Mouse (Mus musculus): ENCODE results near the gene Piwil1. TPM values are rescaled to one million over a fixed set of nuclear protein-coding genes. Genes with fewer than 3 reads are reported as not detected.

Gene Piwil1
- total RNA-seq (2015; ENCODE audit: low replicate concordance), result not detected in 2 replicates
- not detected in 2 replicates for total RNA-seq (2017; ENCODE audit: low replicate concordance)

GRCm38 (mm10) chr5:128702224-128702623 is at the start of gene Piwil1:
TSS of gene Piwil1 (plus strand) at chr5:128702524.
- ATAC-seq (replicated peaks; ENCODE audit: low FRiP score, poor library complexity, severe bottlenecking), result no peak

GRCm38 (mm10) chr5:128656496-128657135 is 45.7 kb upstream of the Piwil1 start:
- no peak for ATAC-seq (replicated peaks; ENCODE audit: low FRiP score, poor library complexity, severe bottlenecking)

- no peak for ATAC-seq (replicated peaks; ENCODE audit: low FRiP score, poor library complexity, severe bottlenecking)
Observed at GRCm38 (mm10) chr5:128660101-128660500, 42.2 kb upstream of the Piwil1 start.

- ATAC-seq (replicated peaks; ENCODE audit: low FRiP score, poor library complexity, severe bottlenecking), result no peak
Observed at GRCm38 (mm10) chr5:128662881-128663280, 39.4 kb upstream of the Piwil1 start.

DNA sequence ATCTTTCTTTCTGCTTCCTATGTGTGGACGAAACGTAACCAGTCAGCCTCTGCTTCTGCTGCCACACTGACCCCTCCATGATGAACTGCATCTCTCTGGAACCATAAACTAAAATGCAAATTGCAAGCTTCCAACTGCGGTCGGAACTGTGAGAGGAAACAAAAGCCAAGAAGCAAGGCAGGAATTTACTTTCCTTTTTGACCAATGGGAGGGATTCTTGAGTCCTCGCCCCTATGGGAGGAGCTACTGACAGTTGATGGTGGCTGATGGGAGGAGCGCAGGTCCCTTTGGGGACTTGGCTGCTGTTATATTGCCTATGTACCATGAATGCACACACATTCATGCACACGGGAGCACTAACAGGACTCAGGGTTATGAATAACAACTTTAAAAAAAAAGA is 38.3 kb upstream of the Piwil1 start:
- no peak for ATAC-seq (replicated peaks; ENCODE audit: low FRiP score, poor library complexity, severe bottlenecking)

- no peak for ATAC-seq (replicated peaks; ENCODE audit: low FRiP score, poor library complexity, severe bottlenecking)
Observed at GRCm38 (mm10) chr5:128665045-128665444, 37.3 kb upstream of the Piwil1 start.

- no peak for ATAC-seq (replicated peaks; ENCODE audit: low FRiP score, poor library complexity, severe bottlenecking)
Observed at GRCm38 (mm10) chr5:128667303-128667702, 35.0 kb upstream of the Piwil1 start.

GRCm38 (mm10) chr5:128674124-128674523 is 28.2 kb upstream of the Piwil1 start:
- ATAC-seq (replicated peaks; ENCODE audit: low FRiP score, poor library complexity, severe bottlenecking), result no peak

GRCm38 (mm10) chr5:128677373-128677772 is 25.0 kb upstream of the Piwil1 start:
- no peak for ATAC-seq (replicated peaks; ENCODE audit: low FRiP score, poor library complexity, severe bottlenecking)

DNA sequence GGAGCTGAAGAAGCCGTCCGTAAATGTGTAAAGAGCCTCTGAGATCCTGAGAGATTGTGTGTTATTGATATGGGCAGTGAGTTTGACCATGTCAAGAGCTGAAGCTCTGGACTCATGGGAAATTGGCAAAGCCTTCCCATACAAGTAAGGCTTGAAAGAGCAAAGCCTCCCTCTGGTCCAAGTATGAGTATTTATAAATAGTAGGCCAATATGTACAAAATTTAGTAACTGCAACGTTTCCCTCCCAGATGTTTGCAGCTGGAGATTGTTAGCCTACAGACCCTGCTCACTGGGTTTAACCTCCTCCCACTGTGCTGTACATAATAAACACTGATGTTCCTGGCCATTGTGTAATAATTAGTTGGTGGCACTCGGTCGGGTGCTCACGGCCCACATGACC is 24.5 kb upstream of the Piwil1 start:
- ATAC-seq (replicated peaks; ENCODE audit: low FRiP score, poor library complexity, severe bottlenecking), result no peak

DNA sequence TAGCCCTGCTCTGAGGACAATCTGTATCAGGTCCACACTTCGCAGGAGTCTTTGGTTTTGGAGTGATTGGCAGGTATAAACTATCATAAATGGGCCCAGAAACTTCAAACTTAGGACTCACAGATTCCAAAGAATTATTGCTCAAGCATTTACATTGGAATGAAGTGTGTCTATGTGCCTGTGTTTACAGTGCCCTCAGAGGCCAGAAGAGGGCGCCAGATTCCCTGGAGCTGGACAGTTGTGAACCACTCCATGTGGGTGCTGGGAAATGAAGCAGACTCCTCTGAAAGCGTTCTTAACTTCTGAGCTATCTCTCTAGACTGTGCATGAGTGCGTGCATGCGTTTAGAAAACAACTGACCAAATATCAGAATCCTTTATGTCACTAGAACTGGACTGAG is 20.9 kb upstream of the Piwil1 start:
- no peak for ATAC-seq (replicated peaks; ENCODE audit: low FRiP score, poor library complexity, severe bottlenecking)

- ATAC-seq (replicated peaks; ENCODE audit: low FRiP score, poor library complexity, severe bottlenecking), result no peak
Observed at GRCm38 (mm10) chr5:128684192-128684591, 18.1 kb upstream of the Piwil1 start.

DNA sequence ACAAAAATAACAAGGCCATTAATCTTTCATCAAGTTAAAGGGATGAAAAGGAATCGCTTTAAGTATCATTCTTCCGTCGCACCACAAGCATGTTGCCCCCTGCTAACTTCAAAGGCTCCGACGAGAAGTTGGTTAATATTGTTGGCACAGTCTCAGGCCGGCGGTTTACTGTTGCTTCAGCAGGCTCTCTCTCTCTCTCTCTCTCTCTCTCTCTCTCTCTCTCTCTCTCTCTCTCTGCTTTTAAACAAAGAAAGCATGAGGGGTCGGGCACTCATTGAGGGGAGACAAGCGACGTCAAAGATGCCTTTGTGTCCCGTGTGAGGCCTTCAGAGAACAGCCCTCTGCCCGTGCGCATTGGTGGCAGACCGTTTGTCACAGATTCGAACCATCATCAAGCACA is 17.7 kb upstream of the Piwil1 start:
- no peak for ATAC-seq (replicated peaks; ENCODE audit: low FRiP score, poor library complexity, severe bottlenecking)

DNA sequence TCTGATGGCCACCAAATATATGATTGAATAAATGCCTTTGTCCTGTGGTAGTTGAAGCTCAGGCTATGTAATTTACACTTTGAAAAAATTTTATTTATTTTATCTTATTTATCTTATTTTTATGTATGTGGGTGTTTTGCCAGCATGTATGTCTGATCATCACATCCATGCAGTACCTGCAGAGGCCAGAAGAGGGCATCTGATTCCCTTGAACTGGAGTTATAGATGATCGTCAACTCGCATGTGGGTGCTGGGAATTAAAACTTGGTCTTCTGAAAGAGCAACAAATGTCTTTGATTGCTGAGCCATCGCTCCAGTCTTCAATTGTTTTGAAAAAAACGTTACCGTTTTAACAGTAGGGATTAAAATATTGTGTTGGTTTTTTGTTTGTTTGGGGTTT is 15.2 kb upstream of the Piwil1 start:
- no peak for ATAC-seq (replicated peaks; ENCODE audit: low FRiP score, poor library complexity, severe bottlenecking)

- no peak for ATAC-seq (replicated peaks; ENCODE audit: low FRiP score, poor library complexity, severe bottlenecking)
Observed at GRCm38 (mm10) chr5:128694107-128694506, 8.2 kb upstream of the Piwil1 start.

GRCm38 (mm10) chr5:128694611-128695325 is 7.6 kb upstream of the Piwil1 start:
- no peak for ATAC-seq (replicated peaks; ENCODE audit: low FRiP score, poor library complexity, severe bottlenecking)

DNA sequence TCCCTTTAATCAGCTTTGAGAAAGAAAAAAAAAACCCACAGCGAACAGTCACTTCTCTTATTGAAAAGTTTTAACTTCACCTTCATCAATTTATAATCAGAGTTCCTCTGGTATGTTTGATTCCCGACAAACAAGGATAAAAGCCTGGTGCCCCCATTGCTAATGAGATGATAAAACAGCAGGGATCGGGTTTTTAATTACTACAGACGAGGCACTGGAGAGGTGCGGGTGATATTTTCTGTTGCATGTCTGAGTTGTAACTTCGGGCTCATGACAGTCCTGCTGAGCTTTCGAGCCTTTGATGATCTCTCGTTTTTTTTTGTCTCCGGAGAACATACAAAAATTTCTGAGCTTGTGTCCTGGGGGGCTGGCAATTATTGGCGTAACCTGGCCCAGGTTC is 5.5 kb upstream of the Piwil1 start:
- no peak for ATAC-seq (replicated peaks; ENCODE audit: low FRiP score, poor library complexity, severe bottlenecking)

DNA sequence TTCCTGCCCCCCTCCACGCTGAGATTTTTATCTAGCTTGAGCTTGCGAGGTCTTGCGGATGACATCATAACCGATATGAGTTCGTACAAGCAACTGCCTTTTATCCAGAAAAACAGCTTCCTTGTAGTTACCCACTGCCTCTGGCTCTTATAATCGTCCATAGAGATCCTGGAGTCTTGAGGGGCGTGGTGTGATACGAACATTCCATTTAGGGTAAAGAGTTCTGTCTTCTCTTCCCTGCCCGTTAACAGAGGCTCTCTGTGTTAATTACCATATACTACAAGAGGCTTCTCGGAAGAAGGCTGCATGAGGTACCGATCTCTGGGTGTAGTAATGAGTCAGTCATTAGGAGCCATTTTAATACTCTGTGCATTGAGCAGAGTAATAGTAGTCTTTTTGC is 1.6 kb upstream of the Piwil1 start:
- ATAC-seq (replicated peaks; ENCODE audit: low FRiP score, poor library complexity, severe bottlenecking), result no peak

GRCm38 (mm10) chr5:128703688-128704087 is 1.4 kb downstream of the Piwil1 start:
- no peak for ATAC-seq (replicated peaks; ENCODE audit: low FRiP score, poor library complexity, severe bottlenecking)

DNA sequence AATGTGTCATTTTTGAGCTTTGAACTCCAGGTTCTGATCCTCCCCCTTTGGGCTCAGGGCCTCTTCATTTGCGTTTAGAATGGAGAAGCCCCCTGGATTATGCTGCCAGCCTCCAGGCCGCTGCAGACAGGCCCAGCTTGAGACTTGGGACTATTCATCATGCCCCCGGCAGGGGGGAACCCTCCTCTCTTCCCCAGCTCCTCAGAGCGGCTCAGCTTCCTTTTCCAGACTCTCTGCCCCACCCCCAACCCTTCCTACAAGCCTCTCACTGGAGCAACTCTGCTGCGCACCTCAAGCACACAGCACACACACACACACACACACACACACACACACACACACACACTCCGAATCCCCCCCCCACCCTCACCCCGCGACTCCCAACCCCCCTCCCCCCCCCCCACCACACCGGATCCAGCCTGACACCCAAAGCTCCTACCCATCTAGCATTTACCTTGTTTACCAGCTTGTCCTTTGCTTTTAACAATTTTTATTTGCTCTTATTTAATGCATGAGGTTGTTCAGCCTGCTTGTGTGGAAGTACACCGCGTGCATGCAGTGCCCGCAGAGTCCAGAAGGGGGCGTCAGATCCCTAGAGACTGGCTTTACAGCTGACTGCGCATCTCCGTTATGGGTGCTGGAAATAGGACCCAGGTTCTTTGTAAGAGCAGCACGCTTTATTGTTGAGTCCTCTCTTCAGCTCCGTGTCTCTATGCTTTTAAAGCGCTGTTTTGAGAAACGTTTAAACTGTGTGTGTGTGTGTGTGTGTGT is 2.0 kb downstream of the Piwil1 start:
- no peak for ATAC-seq (replicated peaks; ENCODE audit: low FRiP score, poor library complexity, severe bottlenecking)

GRCm38 (mm10) chr5:128706467-128706866 is 4.1 kb downstream of the Piwil1 start:
- no peak for ATAC-seq (replicated peaks; ENCODE audit: low FRiP score, poor library complexity, severe bottlenecking)

Data from erythroid progenitor cell, adult 5-6 weeks (primary cell).